Mouse (Mus musculus): Measurements from ENCODE around the gene Efs.
A peak's percentile ranks its signal among the peaks of the same experiment; 100 is the strongest.
"Not testable (repeated sequence)": the region's sequence is repeated elsewhere in the genome, so short reads cannot be mapped to it uniquely, and the experiment has no call there.

Efs gene

DNA sequence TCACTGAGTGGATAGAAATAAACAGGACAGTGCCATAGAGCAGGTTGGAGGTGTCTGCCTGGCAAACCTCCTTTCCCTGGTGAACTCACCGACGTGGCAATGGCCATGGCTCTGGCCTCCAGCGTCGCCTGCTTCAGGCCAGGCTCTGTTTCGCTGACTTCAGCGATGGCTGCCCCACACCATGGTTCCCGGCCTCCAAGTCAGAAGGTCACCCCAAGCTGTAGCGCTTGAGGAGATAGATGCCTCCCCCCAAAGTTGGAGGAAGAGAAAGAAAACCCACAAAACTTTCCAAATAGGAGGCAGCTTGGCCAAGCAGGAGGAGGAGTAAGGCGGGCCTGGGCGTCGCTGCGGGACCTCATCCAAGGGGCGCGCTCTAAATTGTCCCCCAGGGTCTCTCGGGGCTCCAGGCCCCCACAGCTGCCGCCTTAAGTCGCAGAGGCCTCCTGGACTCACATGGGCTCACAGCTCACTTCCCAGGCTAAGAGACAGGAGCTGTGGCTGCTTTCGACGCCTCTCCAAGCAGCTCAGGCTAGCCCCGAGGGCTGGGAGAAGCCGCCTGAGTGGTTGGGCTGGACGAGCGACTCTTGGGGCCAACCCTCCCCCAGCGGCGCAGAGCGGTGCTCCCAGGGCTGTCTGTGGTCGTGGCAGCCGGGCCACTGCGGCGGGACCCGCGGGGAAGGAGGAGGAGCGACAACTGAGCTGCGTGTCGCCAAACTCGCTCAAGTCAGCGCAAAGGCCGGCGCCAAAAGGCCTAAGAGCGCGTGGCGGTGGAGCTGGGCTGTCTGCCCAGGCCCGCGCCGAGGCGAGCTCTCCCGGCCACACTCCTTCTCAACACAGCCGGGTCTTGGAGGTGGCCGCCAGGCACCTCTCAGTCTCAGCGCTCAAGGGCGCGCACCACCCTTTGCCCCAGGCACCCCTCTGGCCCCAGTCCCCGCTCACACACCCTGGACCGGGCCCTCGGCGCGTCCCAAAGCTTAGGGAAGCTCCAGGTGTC is at the start of gene Efs:
Gene Efs, minus strand, starts transcription at position 778 of the 994 bp plus-strand sequence.
- DNase-seq (ENCODE audit: low read depth, low spot score): peak; percentile 48

DNA sequence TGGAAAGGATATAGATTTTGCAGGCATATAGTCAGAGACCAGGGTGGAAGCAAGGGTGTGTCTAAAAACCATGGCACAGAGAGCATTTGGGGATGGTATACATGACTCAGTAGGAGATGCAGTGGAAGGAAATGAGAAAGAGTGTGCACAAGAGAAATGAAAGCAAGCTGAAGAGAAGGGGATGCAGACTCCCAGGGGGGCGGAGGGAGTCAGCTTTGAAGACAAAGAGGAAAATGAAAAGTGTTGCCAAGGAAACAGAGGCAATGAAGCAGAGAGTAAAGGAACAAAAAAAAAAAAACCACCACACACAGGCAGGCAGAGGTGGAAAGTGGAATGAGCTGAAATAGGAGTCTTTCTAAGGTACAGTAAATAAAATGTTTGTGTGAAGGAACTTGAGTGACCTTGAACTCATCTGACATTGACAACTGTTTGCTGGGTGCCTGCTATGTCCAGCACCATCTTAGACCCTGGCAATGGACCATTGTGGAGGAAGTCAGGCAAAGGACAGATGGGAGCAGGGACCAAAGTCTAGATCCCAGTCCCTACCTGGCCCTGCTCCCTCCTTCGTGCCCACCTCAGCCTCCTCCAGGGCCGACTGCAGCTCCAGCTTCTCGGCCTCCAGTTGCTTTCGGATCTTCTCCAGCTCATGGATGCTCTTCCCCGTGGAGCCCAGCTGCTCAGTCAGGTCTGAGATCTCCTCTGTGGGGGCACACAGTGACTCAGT is 48.3 kb upstream of the Efs start:
- no peak for DNase-seq (ENCODE audit: low read depth, low spot score)

DNA sequence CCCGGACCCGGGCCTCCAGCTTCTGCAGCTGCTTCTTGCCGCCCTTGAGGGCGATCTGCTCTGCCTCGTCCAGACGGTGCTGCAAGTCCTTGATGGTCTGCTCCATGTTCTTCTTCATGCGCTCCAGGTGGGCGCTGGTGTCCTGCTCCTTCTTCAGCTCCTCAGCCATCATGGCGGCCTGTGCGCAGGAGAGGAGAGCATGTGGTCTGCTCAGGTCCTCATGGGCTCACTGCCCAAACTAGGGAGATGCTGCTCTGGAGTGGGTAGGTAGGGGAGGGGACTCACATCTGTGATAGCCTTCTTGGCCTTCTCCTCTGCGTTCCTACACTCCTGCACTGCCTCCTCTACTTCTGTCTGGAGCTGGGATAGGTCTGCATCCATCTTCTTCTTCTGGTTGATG is 46.9 kb upstream of the Efs start:
- DNase-seq (ENCODE audit: low read depth, low spot score): not testable (repeated sequence)

DNA sequence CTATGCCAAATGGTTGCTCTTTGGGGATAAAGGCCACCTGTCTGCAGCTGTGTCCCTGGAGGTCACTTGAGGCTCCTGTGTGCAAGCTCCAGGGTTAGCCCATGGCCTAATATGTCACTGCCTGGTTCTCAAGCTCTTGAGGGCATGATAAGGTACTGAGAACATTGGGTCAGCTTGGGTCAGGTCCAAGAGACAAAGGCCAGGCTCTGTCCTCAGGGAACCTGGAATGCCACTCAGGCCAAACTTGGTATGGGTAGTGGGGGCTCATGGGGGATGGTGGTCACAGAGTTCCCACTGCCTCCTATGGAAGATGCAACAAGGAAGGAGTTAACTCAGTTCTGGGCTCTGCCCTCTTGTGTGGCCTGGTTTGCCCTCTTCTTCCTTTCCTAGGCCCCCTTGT is 42.4 kb upstream of the Efs start:
- no peak for DNase-seq (ENCODE audit: low read depth, low spot score)

DNA sequence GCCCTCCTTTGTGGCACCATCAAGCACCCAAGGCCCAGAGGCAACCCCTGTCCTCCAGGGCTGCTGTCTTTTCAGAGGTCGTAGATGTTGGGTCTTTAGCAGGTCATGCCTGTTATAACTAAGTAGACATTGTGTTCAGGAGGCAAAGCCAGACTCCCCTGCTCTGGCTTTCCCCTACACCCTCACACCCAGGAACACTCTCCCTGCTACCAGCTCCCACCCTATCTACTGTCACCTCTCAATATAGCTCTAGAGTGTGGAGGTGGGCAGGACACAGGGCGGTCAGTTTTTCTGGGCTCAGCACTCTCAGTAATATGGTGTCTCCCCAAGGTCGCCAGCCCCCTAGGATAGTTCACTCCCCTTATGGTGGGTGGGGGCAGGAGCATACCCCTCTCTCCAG is 41.9 kb upstream of the Efs start:
- DNase-seq (ENCODE audit: low read depth, low spot score): no peak

DNA sequence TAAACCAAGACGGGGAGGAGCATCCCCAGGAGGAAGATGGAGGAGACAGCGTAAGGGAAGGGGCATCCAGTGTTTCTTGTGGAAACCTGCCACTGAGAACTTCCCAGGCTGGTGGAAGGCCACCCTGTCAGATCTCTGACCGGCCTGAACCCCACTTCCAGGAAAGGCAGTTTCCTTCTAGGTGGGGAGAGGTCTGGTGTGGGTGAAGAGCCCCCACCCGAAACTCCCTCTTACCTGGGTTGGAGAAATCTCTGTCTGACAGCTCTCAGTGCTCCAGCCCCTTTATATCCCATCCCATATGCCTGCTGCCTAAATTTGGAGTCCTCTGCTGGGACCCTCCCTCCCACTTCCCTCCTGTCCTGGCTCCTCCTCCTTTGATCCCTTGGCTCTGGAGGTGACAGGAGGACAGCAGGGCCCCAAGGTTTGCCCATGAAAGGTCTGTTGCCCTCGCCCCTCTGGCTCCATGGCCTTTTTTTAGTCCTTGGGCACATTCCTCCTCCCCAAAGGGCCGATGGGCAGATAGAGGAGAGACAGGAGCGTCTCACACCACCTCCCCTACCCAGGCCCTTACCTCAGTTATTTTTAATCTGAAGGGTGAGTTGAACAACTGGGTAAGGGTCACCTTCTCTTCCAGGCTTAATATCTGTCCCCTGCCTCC is 40.5 kb upstream of the Efs start, which contains the start of gene Myh6:
Gene Myh6, minus strand, starts transcription at position 608 of the 658 bp plus-strand sequence.
- no peak for DNase-seq (ENCODE audit: low read depth, low spot score)

DNA sequence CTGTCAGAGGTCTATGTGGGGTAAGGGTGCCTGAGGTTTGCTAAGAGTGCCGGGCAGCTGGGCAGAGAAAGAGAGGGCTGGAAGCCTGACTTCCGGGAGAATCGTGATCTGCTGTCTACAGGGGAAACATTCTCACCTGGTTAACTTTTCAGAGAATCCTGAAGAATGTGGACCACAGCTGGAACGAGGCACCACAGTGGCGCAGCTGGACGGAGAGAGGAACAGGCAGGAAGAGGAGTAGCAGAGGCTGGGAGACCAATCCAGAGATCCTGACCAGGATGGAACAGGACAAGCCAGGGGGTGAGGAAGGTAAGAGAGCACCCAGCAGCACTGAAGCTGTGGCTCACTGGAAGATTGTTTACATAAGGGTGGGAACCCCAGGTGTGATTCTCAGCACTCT is 39.7 kb upstream of the Efs start:
- DNase-seq (ENCODE audit: low read depth, low spot score): no peak

DNA sequence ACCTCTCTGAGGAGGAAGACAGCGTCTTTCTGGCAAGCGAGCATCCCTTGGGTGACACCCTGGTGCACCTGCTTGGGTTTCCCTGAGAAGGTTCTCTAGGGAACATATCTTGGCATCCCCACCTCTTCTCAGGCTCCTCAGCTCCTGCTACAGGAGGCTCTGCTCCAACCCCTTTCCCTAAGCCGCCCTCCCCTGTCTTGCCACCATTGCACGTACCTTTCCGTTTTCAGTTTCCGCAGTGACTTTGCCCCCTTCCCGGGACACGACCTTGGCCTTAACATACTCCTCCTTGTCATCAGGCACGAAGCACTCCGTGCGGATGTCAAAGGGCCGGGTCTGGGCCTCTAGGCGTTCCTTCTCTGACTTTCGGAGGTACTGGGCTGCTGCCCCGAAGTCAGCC is 39.1 kb upstream of the Efs start:
- no peak for DNase-seq (ENCODE audit: low read depth, low spot score)

DNA sequence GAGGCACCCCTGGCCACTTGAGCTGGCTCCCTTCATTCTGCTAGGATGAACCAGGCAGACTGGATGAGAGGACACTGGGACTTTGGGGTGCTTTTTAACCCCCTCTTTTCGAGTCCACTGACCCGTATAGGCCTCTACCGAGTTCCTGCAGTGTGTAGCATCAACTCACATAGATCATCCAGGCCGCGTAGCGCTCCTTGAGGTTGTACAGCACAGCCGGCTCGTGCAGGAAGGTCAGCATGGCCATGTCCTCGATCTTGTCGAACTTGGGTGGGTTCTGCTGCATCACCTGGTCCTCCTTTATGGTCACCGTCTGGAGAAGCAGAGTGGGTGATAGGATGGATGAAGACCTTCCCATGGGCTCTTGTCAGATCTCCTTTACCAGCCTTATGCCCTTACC is 37.8 kb upstream of the Efs start:
- DNase-seq (ENCODE audit: low read depth, low spot score): no peak

DNA sequence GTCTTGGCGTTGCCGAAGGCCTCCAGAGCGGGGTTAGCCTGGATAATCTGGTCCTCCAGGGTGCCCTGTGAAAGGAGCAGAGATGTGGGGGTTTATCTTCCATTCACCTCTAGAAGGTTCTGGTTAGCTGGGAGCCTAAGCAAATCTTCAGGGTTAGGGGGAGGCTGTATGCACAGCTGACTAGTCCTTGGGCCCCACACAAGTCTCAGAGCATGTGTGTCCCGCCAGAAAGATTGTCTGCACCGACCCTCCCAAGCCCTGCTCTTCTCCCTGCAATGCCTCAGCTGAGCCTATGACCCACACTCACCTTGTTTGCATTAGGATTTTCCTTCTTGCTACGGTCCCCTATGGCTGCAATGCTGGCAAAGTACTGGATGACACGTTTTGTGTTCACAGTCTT is 36.8 kb upstream of the Efs start:
- DNase-seq (ENCODE audit: low read depth, low spot score): no peak

DNA sequence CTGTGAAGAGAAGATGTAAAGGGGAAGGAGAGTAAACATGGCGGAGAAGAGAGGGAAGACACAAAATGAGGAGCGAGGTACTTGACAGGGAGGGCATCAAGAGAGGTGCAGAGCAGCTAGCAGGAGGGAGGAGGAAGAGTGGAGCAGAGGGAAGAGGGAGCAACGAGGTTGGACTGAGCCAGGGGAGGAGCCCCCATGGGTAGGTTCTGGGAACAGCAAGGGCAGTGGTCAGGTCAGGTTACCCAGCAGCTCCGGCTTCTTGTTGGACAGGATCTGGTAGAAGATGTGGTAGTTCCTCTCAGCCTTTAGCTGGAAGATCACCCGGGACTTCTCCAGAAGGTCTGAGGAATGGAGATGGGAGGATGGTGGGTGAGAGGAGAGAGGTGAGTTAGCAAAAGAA is 35.6 kb upstream of the Efs start:
- no peak for DNase-seq (ENCODE audit: low read depth, low spot score)

DNA sequence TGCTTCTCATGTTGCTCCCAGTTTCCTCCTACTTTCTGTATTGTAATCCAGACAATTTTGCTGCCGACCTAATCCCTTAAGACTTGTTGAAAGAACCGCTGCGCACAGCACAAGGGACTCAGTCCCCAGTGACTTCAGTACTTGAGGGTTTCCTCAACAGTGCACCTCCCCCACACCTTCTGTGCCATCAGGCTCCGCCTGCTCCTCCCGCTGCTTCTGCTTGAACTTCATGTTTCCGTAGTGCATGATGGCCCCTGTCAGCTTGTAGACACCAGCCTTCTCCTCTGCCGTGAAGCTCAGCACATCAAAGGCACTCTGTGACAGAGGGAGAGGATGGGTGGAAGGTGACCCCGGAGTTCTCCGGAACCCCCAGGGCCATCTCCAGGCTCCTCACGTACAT is 34.8 kb upstream of the Efs start:
- no peak for DNase-seq (ENCODE audit: low read depth, low spot score)

DNA sequence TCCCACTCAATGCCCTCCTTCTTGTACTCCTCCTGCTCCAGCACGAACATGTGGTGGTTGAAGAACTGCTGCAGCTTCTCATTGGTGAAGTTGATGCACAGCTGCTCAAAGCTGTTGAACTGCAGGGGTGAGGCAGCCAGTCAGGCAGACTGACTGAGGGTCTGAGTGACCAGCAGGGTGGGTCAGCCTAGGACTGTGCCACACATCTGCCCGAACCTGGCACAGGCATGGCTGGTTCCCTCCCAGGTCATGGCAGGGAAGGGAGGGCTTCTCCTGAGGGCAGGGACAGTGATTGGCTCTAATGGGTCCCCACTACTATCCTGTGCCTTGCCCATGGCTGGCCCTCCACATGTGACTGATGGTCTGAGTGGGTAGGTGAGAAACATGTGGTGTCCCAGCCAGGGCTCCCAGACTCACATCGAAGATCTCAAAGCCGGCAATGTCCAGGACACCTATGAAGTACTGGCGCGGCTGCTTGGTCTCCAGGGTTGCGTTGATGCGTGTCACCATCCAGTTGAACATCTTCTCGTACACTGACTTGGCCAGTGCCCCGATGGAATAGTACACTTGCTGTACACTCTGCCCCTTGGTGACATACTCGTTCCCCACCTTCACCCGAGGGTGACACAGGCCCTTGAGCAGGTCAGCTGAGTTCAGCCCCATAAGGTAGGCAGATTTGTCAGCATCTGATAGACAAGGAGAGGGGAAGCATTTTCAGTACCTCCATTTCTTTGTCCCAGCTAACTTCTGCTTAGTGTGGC is 34.1 kb upstream of the Efs start:
- not testable (repeated sequence) for DNase-seq (ENCODE audit: low read depth, low spot score)

DNA sequence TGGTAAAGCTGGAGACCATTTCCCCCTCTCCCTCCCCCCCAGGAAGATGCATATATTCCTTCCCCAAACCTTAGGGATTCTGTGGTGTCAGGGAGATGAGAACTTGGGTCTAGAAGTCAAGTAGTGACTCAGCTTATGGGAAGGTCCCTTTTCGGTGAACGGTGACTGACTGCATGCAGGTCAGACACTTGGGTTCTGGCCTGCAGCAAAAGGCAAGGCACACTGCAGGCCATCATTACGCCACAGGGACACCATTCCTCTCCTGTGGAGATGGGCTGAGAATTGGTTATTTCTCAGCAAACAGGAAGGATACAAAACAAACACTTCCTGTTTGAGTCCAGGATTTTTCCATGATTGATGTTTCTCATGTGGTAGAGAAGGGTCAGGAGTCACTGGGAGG is 33.3 kb upstream of the Efs start:
- no peak for DNase-seq (ENCODE audit: low read depth, low spot score)

DNA sequence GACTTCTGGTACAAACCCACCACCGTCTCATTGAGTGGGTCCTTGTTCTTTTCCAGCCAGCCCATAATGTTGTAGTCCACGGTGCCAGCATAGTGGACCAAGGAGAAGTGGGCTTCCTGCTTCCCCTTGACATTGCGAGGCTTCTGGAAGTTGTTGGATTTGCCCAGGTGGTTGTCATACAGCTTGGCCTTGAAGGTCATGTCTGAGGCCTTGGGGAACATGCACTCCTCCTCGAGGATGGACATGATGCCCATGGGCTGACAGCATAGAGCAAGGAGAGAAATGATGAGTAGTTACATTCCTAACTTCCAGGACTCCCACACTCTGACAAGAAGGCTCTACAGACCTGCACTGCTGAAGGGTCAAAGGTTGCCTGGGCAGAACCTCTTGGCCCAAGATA is 32.6 kb upstream of the Efs start:
- no peak for DNase-seq (ENCODE audit: low read depth, low spot score)

DNA sequence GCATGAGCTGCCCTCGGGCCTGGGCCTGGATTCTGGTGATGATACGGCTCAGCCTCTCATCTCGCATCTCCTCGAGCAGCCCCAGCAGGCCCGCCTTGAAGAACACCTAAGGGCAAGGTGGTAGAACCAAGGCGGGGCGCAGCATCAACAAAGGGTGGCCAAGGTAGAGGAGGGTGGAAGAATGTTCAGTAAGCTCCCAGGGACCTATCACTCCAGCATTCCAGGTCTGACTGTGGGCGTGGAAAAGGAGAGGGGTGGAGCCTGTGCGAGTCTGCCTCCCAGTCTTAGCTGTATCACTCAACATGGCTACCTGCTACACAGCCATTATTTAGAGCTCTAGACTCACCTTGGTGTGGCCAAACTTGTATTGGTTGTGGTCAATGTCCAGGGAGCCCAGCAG is 30.6 kb upstream of the Efs start:
- peak; percentile 58 for DNase-seq (ENCODE audit: low read depth, low spot score)

DNA sequence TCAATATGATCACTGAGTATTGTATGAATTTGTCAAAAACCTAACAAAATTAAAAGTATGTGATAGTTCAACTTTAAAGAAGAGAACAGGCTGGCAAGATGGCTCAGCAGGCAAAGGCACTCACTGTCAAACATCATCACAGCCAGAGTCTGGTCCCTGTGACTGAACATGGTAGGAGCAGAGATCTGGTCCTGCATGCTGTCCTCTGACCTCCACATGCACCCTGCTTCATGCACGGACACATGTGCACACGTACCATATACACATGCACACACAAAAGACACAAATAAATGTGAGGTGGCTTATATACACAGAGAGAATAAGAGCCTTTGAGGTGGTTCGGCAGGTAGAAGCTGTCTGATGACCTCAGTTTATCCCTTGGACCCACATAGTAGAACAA is 29.6 kb upstream of the Efs start:
- DNase-seq (ENCODE audit: low read depth, low spot score): no peak

DNA sequence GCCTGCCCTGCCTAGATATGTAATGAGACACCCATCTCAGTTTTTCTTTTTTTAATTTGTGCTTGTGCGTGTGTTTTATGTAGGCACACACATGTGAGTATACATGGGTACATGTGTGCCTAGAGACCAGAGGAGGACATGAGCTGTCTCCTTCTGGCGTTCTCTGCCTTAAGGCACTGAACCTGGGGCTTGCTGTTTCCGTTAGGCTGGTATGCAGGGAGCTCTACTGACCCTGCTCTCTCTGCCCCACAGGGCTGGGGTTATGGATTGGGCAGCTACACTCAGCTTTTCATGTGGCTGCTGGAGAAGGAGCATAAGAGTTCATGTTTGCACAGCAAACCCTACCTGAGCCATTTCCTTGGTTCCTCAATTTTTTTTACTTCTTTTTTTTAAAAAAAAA is 28.5 kb upstream of the Efs start:
- no peak for DNase-seq (ENCODE audit: low read depth, low spot score)

DNA sequence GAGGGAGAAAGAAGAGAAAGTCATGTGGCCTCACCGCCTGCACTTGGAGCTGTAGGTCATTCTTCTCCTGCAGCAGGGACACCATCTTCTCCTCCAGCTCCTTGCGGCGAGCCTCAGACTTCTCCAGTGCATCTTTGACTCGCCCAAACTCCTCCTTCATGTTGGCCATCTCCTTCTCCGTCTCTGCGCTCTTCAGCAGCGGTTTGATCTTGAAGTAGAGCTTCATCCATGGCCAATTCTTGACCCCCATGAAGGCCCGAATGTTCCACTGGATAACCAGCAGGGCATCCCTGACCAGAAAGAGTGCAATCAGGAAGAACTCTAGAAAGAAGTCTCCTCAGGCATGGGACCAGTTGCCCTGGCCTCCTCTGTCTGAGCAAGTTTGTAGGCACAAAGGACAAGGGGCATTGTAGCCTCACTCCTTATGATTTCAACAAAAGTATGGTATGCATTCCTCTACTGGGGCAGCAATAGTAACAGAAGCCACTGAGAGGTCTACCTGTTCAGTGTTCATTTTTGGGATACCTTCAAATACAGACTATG is 27.8 kb upstream of the Efs start:
- DNase-seq (ENCODE audit: low read depth, low spot score): no peak

DNA sequence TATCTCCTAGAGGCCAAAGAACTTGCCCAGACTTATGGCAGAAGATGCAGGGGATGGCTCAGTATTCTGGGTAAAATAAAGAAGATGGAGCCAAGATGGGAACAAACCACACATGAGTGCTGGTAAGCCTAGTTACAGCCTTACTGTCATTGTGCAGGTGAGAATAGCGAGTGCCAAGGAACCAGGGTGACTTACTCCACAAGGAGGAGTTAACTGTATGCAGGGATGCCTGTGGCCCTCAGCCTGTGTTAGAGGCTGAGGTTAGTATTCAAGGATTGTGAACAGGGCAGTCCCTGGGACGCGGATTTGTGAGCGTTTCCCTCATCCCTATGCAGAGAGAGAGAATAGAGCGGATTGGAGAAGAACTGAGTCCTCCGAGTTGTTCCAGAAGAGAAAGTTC is 25.7 kb upstream of the Efs start:
- DNase-seq (ENCODE audit: low read depth, low spot score): no peak

DNA sequence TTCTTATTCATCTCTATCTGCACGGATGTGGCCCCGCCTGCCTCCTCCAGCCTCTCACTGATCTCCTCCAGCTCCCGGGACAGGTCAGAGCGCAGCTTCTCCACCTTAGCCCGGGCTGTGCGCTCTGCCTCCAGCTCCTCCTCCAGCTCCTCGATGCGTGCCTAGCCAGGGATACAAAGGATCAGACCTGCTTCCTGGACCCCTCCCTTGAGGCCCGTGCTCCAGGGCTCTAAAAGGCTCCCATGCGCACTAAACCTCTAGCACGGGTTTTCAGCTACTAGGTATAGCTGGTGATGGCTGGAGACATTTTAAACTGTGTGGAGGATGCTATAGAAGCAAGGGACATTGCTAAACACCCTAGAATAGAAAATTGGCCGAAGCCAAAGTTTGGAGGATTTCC is 24.6 kb upstream of the Efs start:
- DNase-seq (ENCODE audit: low read depth, low spot score): peak; percentile 18

Data from ES-CJ7 (cell line).